Mouse (Mus musculus) E14TG2a.4 (cell line): ENCODE measurements around the gene Dot1l.

Experiments
- CTCF ChIP-seq: conservative IDR thresholded peaks from 2 replicates; pipeline ENCODE4 v1.5.1; 2014; ENCODE audit warnings: low read length
- NANOG ChIP-seq: IDR thresholded peaks from 2 replicates; pipeline ENCODE4 v1.6.1; 2014; ENCODE audit warnings: borderline replicate concordance, low read length, mixed read lengths
- POU5F1 ChIP-seq: IDR thresholded peaks from 2 replicates; pipeline ENCODE4 v1.6.1; 2014; ENCODE audit warnings: low read length, borderline replicate concordance

DNA sequence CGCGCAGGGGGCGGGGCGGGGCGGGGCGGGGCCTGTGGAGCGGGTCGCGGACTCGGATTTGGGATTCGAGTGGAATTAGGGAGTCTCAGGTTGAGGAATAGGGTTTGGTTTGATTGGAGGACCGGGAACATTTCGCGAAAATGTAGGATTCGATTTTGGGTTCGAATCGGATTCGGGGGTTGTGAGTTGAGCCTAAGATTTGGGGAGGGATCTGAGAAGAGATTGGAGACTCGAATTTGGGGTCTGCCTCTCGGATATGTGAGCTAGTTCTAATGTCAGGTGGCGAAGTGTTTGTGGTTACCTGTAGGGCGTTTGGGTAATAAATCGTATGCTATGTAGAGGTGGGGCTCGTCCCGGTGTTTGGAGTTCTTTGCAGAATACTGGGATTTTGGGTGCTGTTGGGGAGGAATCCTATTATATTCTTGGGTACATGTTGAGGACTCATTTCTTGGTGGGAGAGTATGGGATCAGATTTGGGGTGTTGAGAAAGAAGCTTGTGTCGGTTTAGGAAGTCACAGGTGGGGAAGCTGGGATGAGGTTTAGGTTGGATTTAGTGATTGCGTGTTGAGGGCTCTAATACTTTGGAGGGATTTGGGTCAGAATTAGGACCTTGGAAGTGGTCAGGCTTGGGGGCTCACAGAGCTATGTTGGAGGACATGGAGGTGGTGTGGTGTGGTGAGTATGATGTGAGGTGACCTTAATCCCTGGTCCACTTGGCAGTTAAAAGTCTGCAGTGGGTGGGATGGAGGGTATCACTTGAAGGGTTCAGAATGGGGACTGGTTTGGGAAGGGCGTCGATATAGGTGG lies 72.3 kb downstream of the Dot1l start:
- TF ChIP-seq CTCF (no peak), POU5F1 (no peak), NANOG (no peak)
